Mouse (Mus musculus): Measurements from ENCODE around the gene C1ql1. TPM values are rescaled to one million over a fixed set of nuclear protein-coding genes. Genes with fewer than 3 reads are reported as not detected.

C1ql1 gene
- polyA plus RNA-seq, 1 experiment from 2014 or later = 2.5 TPM

- H3K27me3 ChIP-seq (ENCODE audit: insufficient read depth, low read length) = peaks cover 16% of the 10 kb centered on the region
- H3K27ac ChIP-seq (ENCODE audit: low read length) = no peak overlapping the region
- no peaks in the 10 kb centered on the region for H3K36me3 ChIP-seq (ENCODE audit: insufficient read depth, low read length)
- peaks cover 28% of the 10 kb centered on the region for H3K4me1 ChIP-seq (ENCODE audit: insufficient read depth, low read length)
- H3K4me2 ChIP-seq (replicated peaks; ENCODE audit: low read depth, low read length) = peak overlapping the region; percentile 45
- WGBS = 28% methylated on average over 7 of the region's 7 CpGs
- H3K4me3 ChIP-seq (ENCODE audit: low read length) = peak overlapping the region; percentile 3; the same call in 1 of the 2 replicates
- peak overlapping the region; percentile 54; the same call in 1 of the 2 replicates for H3K9ac ChIP-seq (replicated peaks; ENCODE audit: low read length)
- H3K9me3 ChIP-seq (ENCODE audit: low read length) = no peaks in the 10 kb centered on the region
- ATAC-seq (ENCODE audit: low FRiP score, low TSS enrichment) = no peak
Measured at GRCm38 (mm10) chr11:102962861-102963245, 16.4 kb upstream of the C1ql1 start.

GRCm38 (mm10) chr11:102961082-102961481, 14.6 kb upstream of the C1ql1 start:
- Histone ChIP-seq H3K27ac (ENCODE audit: low read length) (no peak overlapping the region), H3K27me3 (ENCODE audit: insufficient read depth, low read length) (peaks cover 11% of the 10 kb centered on the region), H3K4me1 (ENCODE audit: insufficient read depth, low read length) (peaks cover 28% of the 10 kb centered on the region), H3K4me2 (replicated peaks; ENCODE audit: low read depth, low read length) (no peak overlapping the region), H3K4me3 (ENCODE audit: low read length) (no peak overlapping the region), H3K36me3 (ENCODE audit: insufficient read depth, low read length) (no peaks in the 10 kb centered on the region), H3K9ac (replicated peaks; ENCODE audit: low read length) (no peak overlapping the region), H3K9me3 (ENCODE audit: low read length) (no peaks in the 10 kb centered on the region)
- no peak for ATAC-seq (ENCODE audit: low FRiP score, low TSS enrichment)
- 93% methylated on average over 4 of the region's 4 CpGs for WGBS

GRCm38 (mm10) chr11:102958870-102959269, 12.4 kb upstream of the C1ql1 start:
- 96% methylated on average over 1 of the region's 1 CpGs for WGBS
- H3K4me3 ChIP-seq (ENCODE audit: low read length) = no peak overlapping the region
- ATAC-seq (ENCODE audit: low FRiP score, low TSS enrichment) = no peak
- H3K4me2 ChIP-seq (replicated peaks; ENCODE audit: low read depth, low read length) = no peak overlapping the region
- no peaks in the 10 kb centered on the region for H3K9me3 ChIP-seq (ENCODE audit: low read length)
- peaks cover 12% of the 10 kb centered on the region for H3K4me1 ChIP-seq (ENCODE audit: insufficient read depth, low read length)
- no peak overlapping the region for H3K27ac ChIP-seq (ENCODE audit: low read length)
- H3K36me3 ChIP-seq (ENCODE audit: insufficient read depth, low read length) = no peaks in the 10 kb centered on the region
- H3K9ac ChIP-seq (replicated peaks; ENCODE audit: low read length) = no peak overlapping the region
- H3K27me3 ChIP-seq (ENCODE audit: insufficient read depth, low read length) = peaks cover 13% of the 10 kb centered on the region

GRCm38 (mm10) chr11:102958431-102958830, 11.9 kb upstream of the C1ql1 start:
- Histone ChIP-seq H3K36me3 (ENCODE audit: insufficient read depth, low read length) (no peaks in the 10 kb centered on the region), H3K4me2 (replicated peaks; ENCODE audit: low read depth, low read length) (no peak overlapping the region), H3K9ac (replicated peaks; ENCODE audit: low read length) (no peak overlapping the region), H3K27ac (ENCODE audit: low read length) (no peak overlapping the region), H3K4me1 (ENCODE audit: insufficient read depth, low read length) (peaks cover 7% of the 10 kb centered on the region), H3K9me3 (ENCODE audit: low read length) (no peaks in the 10 kb centered on the region), H3K27me3 (ENCODE audit: insufficient read depth, low read length) (peaks cover 10% of the 10 kb centered on the region), H3K4me3 (ENCODE audit: low read length) (no peak overlapping the region)
- 89% methylated on average over 6 of the region's 6 CpGs for WGBS
- ATAC-seq (ENCODE audit: low FRiP score, low TSS enrichment) = no peak

- Histone ChIP-seq H3K9me3 (ENCODE audit: low read length) (no peaks in the 10 kb centered on the region), H3K27ac (ENCODE audit: low read length) (no peak overlapping the region), H3K4me3 (ENCODE audit: low read length) (no peak overlapping the region), H3K36me3 (ENCODE audit: insufficient read depth, low read length) (no peaks in the 10 kb centered on the region), H3K9ac (replicated peaks; ENCODE audit: low read length) (no peak overlapping the region), H3K4me2 (replicated peaks; ENCODE audit: low read depth, low read length) (no peak overlapping the region), H3K4me1 (ENCODE audit: insufficient read depth, low read length) (no peaks in the 10 kb centered on the region), H3K27me3 (ENCODE audit: insufficient read depth, low read length) (peaks cover 15% of the 10 kb centered on the region)
- ATAC-seq (ENCODE audit: low FRiP score, low TSS enrichment) = no peak
- WGBS = 85% methylated on average over 8 of the region's 8 CpGs
Measured at GRCm38 (mm10) chr11:102957692-102958091, 11.2 kb upstream of the C1ql1 start.

- Histone ChIP-seq H3K4me2 (replicated peaks; ENCODE audit: low read depth, low read length) (no peak overlapping the region), H3K9me3 (ENCODE audit: low read length) (no peaks in the 10 kb centered on the region), H3K4me1 (ENCODE audit: insufficient read depth, low read length) (no peaks in the 10 kb centered on the region), H3K36me3 (ENCODE audit: insufficient read depth, low read length) (no peaks in the 10 kb centered on the region), H3K27ac (ENCODE audit: low read length) (no peak overlapping the region), H3K9ac (replicated peaks; ENCODE audit: low read length) (no peak overlapping the region), H3K4me3 (ENCODE audit: low read length) (no peak overlapping the region), H3K27me3 (ENCODE audit: insufficient read depth, low read length) (peaks cover 20% of the 10 kb centered on the region)
- WGBS = 49% methylated on average over 16 of the region's 16 CpGs
- ATAC-seq (ENCODE audit: low FRiP score, low TSS enrichment) = 0 out of 2 replicates have a peak, but pooled peaks have one; percentile 31
Measured at GRCm38 (mm10) chr11:102956962-102957614, 10.6 kb upstream of the C1ql1 start.

- WGBS = 28% methylated on average over 6 of the region's 6 CpGs
- peaks cover 57% of the 10 kb centered on the region for H3K27me3 ChIP-seq (ENCODE audit: insufficient read depth, low read length)
- 0 out of 2 replicates have a peak, but pooled peaks have one; percentile 43 for ATAC-seq (ENCODE audit: low FRiP score, low TSS enrichment)
Measured at GRCm38 (mm10) chr11:102952922-102953321, 6.4 kb upstream of the C1ql1 start.

GRCm38 (mm10) chr11:102948043-102948961, 1.8 kb upstream of the C1ql1 start:
- peak; percentile 33; the same call in 1 of the 2 replicates for ATAC-seq (ENCODE audit: low FRiP score, low TSS enrichment)
- 1% methylated on average over 51 of the region's 51 CpGs for WGBS
- peaks cover 95% of the 10 kb centered on the region for H3K27me3 ChIP-seq (ENCODE audit: insufficient read depth, low read length)
- H3K27ac ChIP-seq (ENCODE audit: low read length) = 0 out of 2 replicates have a peak overlapping the region, but pooled peaks have one; percentile 8
- no peaks in the 10 kb centered on the region for H3K9me3 ChIP-seq (ENCODE audit: low read length)
- H3K4me3 ChIP-seq (ENCODE audit: low read length) = peak overlapping the region; percentile 54
- H3K36me3 ChIP-seq (ENCODE audit: insufficient read depth, low read length) = no peaks in the 10 kb centered on the region
- H3K4me1 ChIP-seq (ENCODE audit: insufficient read depth, low read length) = peaks cover 38% of the 10 kb centered on the region
- peak overlapping the region; percentile 74 for H3K4me2 ChIP-seq (replicated peaks; ENCODE audit: low read depth, low read length)
- peak overlapping the region; percentile 69 for H3K9ac ChIP-seq (replicated peaks; ENCODE audit: low read length)

More at GRCm38 (mm10) chr11:102952922-102953321, 6.4 kb upstream of the C1ql1 start:
- Histone ChIP-seq H3K4me3 (ENCODE audit: low read length) (no peak overlapping the region), H3K9ac (replicated peaks; ENCODE audit: low read length) (no peak overlapping the region), H3K4me1 (ENCODE audit: insufficient read depth, low read length) (peaks cover 9% of the 10 kb centered on the region), H3K36me3 (ENCODE audit: insufficient read depth, low read length) (no peaks in the 10 kb centered on the region), H3K9me3 (ENCODE audit: low read length) (no peaks in the 10 kb centered on the region), H3K4me2 (replicated peaks; ENCODE audit: low read depth, low read length) (no peak overlapping the region), H3K27ac (ENCODE audit: low read length) (no peak overlapping the region)

- WGBS = 11% methylated on average over 8 of the region's 8 CpGs
- no peak overlapping the region for H3K9ac ChIP-seq (replicated peaks; ENCODE audit: low read length)
- peaks cover 38% of the 10 kb centered on the region for H3K4me1 ChIP-seq (ENCODE audit: insufficient read depth, low read length)
- H3K4me3 ChIP-seq (ENCODE audit: low read length) = peak overlapping the region; percentile 45
- H3K36me3 ChIP-seq (ENCODE audit: insufficient read depth, low read length) = no peaks in the 10 kb centered on the region
- no peaks in the 10 kb centered on the region for H3K9me3 ChIP-seq (ENCODE audit: low read length)
- H3K4me2 ChIP-seq (replicated peaks; ENCODE audit: low read depth, low read length) = peak overlapping the region; percentile 68
- H3K27me3 ChIP-seq (ENCODE audit: insufficient read depth, low read length) = peaks cover 95% of the 10 kb centered on the region
- no peak overlapping the region for H3K27ac ChIP-seq (ENCODE audit: low read length)
- peak; percentile 16; the same call in 1 of the 2 replicates for ATAC-seq (ENCODE audit: low FRiP score, low TSS enrichment)
Measured at GRCm38 (mm10) chr11:102946992-102947343, 480 bp upstream of the C1ql1 start.

All from kidney, embryonic 16.5 days (tissue).